22 mouse cellular contexts compared by ENCODE assay signal in genomic region chr9:61445151-61445550, GRCm38 (mm10).
"Had no signal": no experiment of that assay in that cellular context is flagged by ENCODE, and none has a peak within 500 bp of the region (broad histone marks: within the 10 kb centered on the region; RNA-seq: fewer than 3 reads in every experiment).

No protein-coding gene starts in this region.

- H3K27me3 ChIP-seq: intestine, embryonic 15.5 days had no signal

- H3K4me2 ChIP-seq: heart, embryonic 11.5 days; heart, embryonic 13.5 days; heart, embryonic 15.5 days; hindbrain, embryonic 14.5 days; intestine, embryonic 15.5 days; limb, embryonic 12.5 days; liver, embryonic 11.5 days had no signal

- H3K36me3 ChIP-seq: heart, embryonic 13.5 days; heart, embryonic 15.5 days; intestine, embryonic 15.5 days; limb, embryonic 10.5 days; limb, embryonic 12.5 days had no signal

- H3K27ac ChIP-seq: heart, adult 2 months; heart, embryonic 13.5 days; heart, embryonic 15.5 days; hindbrain, embryonic 14.5 days; intestine, embryonic 15.5 days; layer of hippocampus, adult 2 months; left cerebral cortex, adult 2 months; limb, embryonic 12.5 days had no signal

- ATAC-seq: hindbrain, embryonic 16.5 days; inflammation-experienced regulatory T-cells, adult 6 months; intestine, embryonic 15.5 days; intestine, postnatal 0 days had no signal

- H3K4me3 ChIP-seq: gastrocnemius, adult 2 months; heart, adult 2 months; heart, embryonic 13.5 days; heart, embryonic 15.5 days; intestine, embryonic 15.5 days; layer of hippocampus, adult 2 months; left cerebral cortex, adult 2 months; limb, embryonic 10.5 days; limb, embryonic 12.5 days had no signal

- H3K9me3 ChIP-seq: heart, embryonic 13.5 days; heart, embryonic 15.5 days; intestine, embryonic 15.5 days; limb, embryonic 10.5 days; limb, embryonic 12.5 days had no signal

- DNase-seq: gastrocnemius, postnatal 10 days; heart, postnatal 4 days; kidney, adult 18-20 months; kidney, adult 8-10 months; kidney, postnatal 10 days; kidney, postnatal 4 days; liver had no signal

- H3K9ac ChIP-seq: heart, embryonic 13.5 days; heart, embryonic 15.5 days; hindbrain, embryonic 14.5 days; intestine, embryonic 15.5 days; limb, embryonic 12.5 days had no signal
